Mouse (Mus musculus): Measurements from ENCODE around the gene Olfr559.

The Olfr559 gene

DNA sequence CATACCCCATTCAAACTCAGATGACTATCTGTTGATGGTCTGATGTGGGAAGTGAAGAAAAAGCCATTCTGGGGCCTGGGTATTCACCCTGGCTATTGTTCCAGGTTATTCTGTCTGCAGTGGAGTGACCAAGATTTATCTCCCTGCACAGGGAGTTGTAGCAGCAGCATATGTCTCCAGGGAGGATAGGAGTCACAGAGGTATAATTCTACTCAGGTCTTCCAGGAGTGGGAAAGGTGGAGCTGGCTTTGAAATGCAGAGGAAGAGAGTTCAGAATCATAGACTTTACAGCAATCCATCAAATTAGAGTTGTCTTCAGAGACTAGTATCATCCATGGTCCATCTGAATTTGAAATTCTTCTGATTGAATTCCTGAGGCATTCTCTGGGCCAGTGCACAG is at the start of gene Olfr559:
Gene Olfr559 (minus strand): TSS at position 101 of the 400 bp plus-strand sequence.
- DNase-seq, result no peak

DNA sequence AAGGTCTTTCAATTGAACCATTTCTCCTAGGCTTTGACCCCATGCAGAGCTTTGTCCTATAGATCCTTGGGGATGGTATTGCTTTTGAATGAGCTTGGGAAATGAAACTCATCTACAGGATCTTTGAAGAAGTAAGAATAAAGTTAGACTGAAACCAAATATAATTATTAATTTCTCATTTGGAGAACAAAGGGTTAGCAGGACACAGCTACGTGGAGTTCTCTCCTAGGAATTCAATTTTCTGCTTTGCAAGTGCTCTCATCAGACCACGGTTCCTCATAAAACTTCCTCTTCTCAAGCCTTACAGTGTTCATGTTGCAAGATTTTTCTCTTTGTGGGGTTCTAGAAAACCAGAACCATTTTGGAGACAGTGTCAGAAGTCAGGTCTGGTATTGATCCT is 43.6 kb upstream of the Olfr559 start, which contains the start of gene Olfr561:
Gene Olfr561 (plus strand): TSS at position 301 of the 400 bp plus-strand sequence.
- DNase-seq, result no peak

DNA sequence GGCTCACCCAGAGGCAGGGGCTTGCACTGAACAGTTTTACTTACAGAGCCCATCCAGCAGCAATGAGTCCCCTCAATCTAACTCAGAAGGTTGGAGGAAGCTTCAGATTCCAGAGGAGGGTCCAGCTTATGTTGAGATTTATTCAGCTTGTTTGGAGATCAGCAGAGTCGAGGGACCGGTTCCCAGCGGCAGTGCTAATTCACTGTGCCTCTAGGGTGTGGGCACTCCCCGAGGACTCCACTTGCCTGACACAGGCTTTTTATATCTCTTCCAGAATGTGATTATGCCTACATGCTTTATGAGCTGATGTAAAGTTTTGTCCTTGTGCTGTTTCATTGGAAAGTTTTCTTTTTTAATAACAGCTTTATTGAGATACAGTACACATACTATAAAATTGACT is 32.0 kb upstream of the Olfr559 start, which contains the start of the genes Olfr560 and Olfr78:
Gene Olfr560 (minus strand): TSS at position 101 of the 400 bp plus-strand sequence.
Gene Olfr78 (minus strand): TSS at position 206 of the 400 bp plus-strand sequence.
- no peak for DNase-seq

DNA sequence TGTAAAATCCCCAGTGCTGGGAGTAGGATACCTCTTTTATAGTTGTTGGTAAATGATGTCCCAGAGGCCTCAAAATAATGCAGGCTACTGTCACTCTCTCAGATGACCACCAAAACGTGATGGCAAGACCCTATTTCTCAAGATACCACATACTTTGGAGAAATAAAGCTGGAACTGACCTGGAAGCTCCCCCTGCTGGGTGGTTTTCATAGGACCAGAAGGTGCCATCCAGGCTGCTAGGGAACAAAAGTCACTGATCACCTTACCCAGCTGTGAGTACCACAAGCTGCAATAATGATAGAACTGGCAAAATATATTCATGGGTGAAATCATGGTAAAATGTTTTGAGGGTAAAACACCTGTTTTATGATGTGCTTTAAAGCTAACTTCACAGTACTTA is 24.8 kb upstream of the Olfr559 start:
- DNase-seq, result peak; percentile 0

DNA sequence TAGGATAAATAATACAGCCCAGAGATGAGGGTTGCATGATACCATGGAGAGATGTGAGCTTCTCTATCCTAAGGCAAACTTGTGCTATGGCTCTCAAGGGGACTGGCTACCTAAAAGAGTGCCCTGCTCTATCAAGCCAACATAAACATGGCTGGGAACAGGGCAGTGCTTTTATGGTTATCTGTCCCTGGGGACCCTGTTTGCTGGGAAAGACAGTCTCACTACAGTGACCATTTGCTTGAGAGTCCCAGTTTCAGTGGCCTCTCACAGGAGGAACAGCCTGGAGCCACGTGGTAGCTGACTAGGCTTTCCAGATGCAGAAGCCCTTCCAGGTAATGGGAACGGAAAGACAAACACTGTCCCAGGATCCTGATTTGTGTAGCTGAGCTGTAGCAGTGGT is 10.4 kb upstream of the Olfr559 start:
- DNase-seq, result no peak

DNA sequence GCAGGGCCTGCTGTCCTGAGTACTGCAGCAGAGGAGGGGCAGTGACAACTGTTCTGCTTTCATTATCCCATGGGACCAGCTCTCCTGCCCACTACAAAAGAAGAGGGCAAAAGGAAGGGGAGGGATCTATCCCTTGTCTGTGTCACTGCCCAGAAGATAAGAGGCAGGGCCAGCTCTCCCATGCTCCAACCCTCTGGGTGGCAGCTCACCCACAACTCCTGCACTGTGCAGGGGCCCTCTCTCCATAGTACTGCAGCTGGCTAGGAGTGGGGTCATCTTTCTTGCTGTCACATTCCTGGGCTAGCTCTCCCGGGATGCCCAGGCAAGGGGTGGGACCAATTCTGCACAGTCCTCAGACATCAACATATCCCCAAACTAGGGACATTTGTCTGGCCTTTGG is 6.5 kb upstream of the Olfr559 start:
- no peak for DNase-seq

DNA sequence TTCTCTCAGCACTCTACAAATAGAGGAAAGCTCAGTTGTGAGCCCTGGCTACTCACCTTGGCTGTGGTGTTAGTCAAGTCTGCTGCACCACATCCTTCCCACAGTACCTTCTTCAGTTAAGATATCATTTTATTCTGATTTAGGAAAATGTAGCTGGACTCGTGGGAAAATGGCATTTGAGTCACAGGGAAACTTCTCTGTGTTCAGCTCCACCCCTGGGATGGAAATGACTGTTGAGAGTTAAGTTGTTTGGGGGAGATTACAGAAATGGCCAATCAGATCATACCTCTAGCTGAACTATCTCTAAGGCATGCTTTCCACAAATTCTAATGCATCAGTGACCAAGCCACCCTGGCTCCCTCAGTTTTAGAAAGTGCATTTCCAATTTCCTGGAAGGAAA is 8.3 kb downstream of the Olfr559 start, which contains the start of gene Olfr33:
Gene Olfr33 (minus strand): TSS at position 101 of the 400 bp plus-strand sequence.
- DNase-seq, result no peak

DNA sequence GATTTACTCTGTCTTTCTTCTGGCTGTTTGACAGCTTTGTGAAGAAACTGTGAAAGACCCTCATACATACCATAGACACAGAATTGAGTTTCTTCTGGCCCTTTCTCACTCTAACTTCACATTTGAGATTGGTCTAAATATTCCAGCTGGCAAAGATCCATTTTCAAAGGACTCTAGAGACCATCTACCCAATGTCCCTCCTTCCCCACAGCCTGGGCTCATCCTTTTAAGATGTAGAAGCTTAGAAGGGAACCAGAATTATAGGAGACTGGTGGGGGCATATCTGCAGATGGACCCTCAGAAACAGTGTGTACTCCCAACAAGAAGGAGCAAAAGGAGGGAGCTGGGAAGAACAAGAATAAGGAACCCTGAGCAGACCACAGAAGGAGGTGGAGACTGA is 25.4 kb downstream of the Olfr559 start, which contains the start of gene Olfr558:
Gene Olfr558 (plus strand): TSS at position 301 of the 400 bp plus-strand sequence.
- no peak for DNase-seq

DNA sequence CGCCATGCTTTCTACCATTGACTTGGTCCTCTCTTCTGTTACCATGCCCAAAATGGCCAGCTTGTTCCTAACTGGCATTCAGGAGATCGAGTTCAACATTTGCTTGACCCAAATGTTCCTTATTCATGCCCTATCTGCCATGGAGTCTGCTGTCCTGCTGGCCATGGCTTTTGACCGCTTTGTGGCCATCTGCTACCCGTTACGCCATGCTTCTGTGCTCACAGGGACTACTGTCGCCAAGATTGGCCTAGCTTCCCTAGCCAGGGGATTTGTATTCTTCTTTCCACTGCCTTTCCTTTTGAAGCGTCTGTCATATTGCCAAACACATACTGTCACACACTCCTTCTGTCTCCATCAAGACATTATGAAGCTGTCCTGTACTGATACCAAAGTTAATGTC is 28.8 kb downstream of the Olfr559 start:
- no peak for DNase-seq

DNA sequence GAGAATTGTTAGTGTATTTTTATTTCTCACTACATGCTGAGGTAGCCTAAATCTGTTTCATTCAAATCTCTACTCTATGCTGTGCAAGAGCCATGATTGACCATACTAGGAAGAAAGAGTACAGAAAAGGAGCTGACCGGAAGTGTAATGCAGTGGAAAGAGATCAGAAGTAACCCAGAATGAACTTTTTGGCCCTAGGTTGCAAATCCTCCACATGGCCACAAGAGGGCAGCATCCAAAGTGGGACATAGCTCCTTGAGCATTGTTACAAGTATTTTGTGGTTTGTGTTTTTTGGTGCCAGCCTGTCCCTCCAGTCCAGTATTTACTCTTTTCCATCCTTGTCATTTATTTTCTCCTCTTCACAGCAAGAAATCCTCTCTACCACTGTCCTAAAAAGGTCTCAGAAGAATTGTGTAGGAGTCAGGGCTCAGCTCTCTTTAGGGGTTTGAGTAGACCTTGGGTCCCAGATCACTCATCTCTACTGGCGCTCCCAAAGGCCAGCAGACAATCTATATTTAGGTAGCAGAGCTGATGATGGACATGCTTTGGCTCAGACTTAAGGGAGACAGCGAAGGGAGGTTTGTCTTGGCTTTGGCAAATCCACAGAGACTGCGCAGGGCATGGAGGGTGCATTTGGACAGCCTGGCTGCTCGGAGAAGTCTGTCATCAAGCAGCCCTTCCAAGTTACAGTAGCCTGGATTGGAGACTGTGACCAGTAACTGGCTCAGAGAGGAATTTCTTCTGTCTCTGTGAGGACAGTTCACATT is 31.7 kb downstream of the Olfr559 start, which contains the start of gene Olfr557:
Gene Olfr557 (plus strand): TSS at position 553 of the 768 bp plus-strand sequence.
- peak; percentile 24 for DNase-seq

DNA sequence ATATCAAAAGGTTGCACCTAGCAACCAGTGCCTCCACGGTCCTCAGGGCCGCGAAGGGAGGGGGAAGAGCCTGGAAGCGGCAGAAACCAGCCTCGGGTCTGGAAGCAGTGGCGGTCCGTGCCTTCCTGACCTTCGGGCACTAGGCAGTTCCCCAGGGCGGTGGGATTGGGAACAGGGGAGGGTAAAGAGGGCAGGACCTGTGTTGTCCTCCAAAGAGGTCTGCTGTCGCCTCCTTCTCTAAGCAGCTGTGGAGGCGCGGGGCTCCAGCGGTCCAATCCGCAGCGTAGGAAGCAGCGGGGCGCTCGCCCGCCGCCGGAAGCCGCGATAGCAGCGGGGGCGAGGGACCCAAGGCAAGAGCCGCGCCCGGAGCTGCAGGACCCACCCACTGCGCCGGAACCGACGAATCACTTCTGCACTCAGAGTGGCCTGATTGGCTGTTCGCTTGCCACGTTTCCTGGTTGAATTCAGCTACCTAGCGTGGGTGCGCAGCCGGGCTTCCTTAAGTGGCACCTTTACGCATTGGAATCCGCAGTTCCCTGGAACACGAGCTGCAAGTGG is 40.3 kb downstream of the Olfr559 start, which contains the start of gene Trim68:
Gene Trim68 (minus strand): TSS at position 384 of the 558 bp plus-strand sequence.
- peak; percentile 97 for DNase-seq

DNA sequence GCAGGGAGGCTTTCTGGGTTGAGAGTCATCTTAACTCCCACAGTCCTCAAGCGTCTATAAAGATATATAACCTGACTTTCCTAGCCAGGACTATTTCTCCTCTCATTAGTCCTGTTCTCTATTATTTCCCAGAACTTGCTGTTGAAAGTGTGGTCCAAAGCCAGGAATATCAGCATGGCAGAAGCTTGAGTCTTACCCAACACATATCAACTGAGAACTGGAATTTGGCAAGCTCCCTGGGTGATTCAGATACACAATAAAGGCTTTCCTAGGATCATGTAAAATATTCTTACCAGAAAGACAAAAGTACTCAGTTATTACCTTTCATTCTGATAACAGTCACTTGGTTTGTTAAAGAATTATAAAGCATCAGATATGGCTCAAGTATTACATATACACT is 45.4 kb downstream of the Olfr559 start:
- DNase-seq, result no peak

DNA sequence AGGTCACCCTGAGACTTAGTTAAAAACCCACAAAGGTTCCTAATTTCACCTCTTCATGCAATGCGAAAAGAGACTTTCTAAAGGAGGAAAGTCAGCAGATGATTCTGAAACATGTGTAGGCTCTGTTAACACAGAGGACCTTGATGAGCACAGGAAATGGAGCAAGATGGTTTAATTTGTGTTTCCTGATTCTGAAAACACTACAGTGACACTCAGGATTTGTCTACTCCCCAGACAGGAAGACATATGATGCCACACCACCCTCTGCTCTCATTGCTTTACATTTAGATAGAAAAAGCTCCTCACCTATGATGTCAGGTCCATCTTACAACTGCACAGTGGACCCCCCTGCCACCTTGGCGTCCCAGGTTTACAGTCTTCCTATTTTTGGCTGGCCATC is 51.1 kb downstream of the Olfr559 start:
- DNase-seq, result no peak
